Mouse (Mus musculus): Measurements from ENCODE around the gene Dleu7.

Gene Dleu7

GRCm38 (mm10) chr14:62292488-62293339, at the start of gene Dleu7, which contains the start of gene Rnaseh2b:
Dleu7 (minus strand) TSS chr14:62293047.
Rnaseh2b (plus strand) TSS chr14:62292589.
- DNase-seq (ENCODE audit: low spot score): no peak

GRCm38 (mm10) chr14:62341887-62342642, 49.2 kb upstream of the Dleu7 start:
- DNase-seq (ENCODE audit: low spot score): no peak

- DNase-seq (ENCODE audit: low spot score): no peak
These were observed 46.3 kb upstream of the Dleu7 start for GRCm38 (mm10) chr14:62339196-62339595.

GRCm38 (mm10) chr14:62333909-62334687, 41.3 kb upstream of the Dleu7 start:
- no peak for DNase-seq (ENCODE audit: low spot score)

- peak; percentile 82 for DNase-seq (ENCODE audit: low spot score)
These were observed 39.2 kb upstream of the Dleu7 start for GRCm38 (mm10) chr14:62331866-62332619.

- no peak for DNase-seq (ENCODE audit: low spot score)
These were observed 38.6 kb upstream of the Dleu7 start for GRCm38 (mm10) chr14:62331457-62331856.

GRCm38 (mm10) chr14:62329631-62330030, 36.8 kb upstream of the Dleu7 start:
- DNase-seq (ENCODE audit: low spot score): no peak

- no peak for DNase-seq (ENCODE audit: low spot score)
These were observed 35.8 kb upstream of the Dleu7 start for GRCm38 (mm10) chr14:62328606-62329005.

- no peak for DNase-seq (ENCODE audit: low spot score)
These were observed 34.3 kb upstream of the Dleu7 start for GRCm38 (mm10) chr14:62327171-62327570.

- DNase-seq (ENCODE audit: low spot score): no peak
These were observed 33.2 kb upstream of the Dleu7 start for GRCm38 (mm10) chr14:62326026-62326425.

GRCm38 (mm10) chr14:62324943-62325342, 32.1 kb upstream of the Dleu7 start:
- DNase-seq (ENCODE audit: low spot score): no peak

- no peak for DNase-seq (ENCODE audit: low spot score)
These were observed 30.6 kb upstream of the Dleu7 start for GRCm38 (mm10) chr14:62323457-62323856.

GRCm38 (mm10) chr14:62322581-62323344, 29.9 kb upstream of the Dleu7 start:
- no peak for DNase-seq (ENCODE audit: low spot score)

GRCm38 (mm10) chr14:62311672-62312071, 18.8 kb upstream of the Dleu7 start:
- no peak for DNase-seq (ENCODE audit: low spot score)

- DNase-seq (ENCODE audit: low spot score): no peak
These were observed 16.2 kb upstream of the Dleu7 start for GRCm38 (mm10) chr14:62309026-62309425.

GRCm38 (mm10) chr14:62307555-62307954, 14.7 kb upstream of the Dleu7 start:
- DNase-seq (ENCODE audit: low spot score): no peak

- DNase-seq (ENCODE audit: low spot score): no peak
These were observed 7.2 kb upstream of the Dleu7 start for GRCm38 (mm10) chr14:62300031-62300430.

GRCm38 (mm10) chr14:62298808-62299207, 6.0 kb upstream of the Dleu7 start:
- DNase-seq (ENCODE audit: low spot score): no peak

GRCm38 (mm10) chr14:62292166-62292487, 720 bp downstream of the Dleu7 start:
- no peak for DNase-seq (ENCODE audit: low spot score)

GRCm38 (mm10) chr14:62291406-62291987, 1.4 kb downstream of the Dleu7 start:
- no peak for DNase-seq (ENCODE audit: low spot score)

GRCm38 (mm10) chr14:62288731-62289130, 4.1 kb downstream of the Dleu7 start:
- no peak for DNase-seq (ENCODE audit: low spot score)

Data from spleen, adult 12 weeks (tissue).